Mouse (Mus musculus) fibroblast of lung, adult 2 months (primary cell): ENCODE results near the gene Polr1e.
"Not testable (repeated sequence)": the region's sequence is repeated elsewhere in the genome, so short reads cannot be mapped to it uniquely, and the experiment has no call there.

Experiments
- DNase-seq: peaks from one replicate; pipeline ENCODE4 v3.0.0-alpha.2; 2011; ENCODE audit warnings: low read depth

Polr1e gene

DNA sequence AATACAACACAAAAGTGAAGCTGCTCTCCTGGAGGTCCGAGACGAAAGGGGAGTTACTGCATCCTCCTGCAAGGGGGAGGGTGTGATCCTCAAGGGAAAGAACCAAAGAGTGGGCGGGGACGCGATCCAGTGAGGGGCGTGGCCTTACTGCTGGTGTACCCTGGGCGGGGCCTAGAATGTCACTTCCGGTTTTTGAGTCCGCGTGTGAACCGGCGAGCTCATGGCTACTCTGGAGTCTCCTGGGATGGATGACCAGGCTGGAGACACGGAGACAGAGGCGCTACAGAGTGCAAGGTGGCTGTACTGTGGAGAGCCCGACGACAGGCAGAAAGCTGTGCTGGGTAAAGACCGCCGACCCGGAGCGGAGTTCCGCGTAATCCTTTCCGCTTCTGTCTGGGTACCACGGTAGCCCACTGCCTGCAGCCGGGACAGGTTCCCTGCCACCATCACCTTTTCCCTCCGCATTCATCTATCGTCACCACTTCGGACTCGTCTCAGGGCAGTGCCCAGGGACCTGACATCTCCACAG lies at the start of gene Polr1e:
Polr1e (plus strand) TSS at position 132 of the 529 bp plus-strand sequence.
- DNase-seq: peak; percentile 81

DNA sequence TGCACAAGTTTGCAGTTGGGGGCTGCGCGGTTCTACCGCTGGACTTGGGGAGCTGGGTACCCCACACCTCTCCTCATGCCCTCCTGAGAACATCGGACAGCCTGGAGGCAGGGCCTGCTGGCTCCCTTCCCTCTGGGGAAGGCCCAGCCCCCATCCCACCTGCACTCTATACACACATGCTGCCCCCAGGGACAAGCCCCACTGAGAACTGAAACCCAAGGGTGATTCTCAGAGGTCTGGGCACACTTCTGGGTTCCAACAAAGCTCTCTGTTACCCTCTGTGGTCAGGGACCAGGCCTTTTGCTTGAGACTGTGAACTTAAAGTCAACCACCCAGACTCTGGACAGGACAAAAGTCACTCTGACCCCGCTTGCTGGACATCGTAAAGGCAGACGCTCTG lies 48.3 kb upstream of the Polr1e start:
- DNase-seq: no peak

DNA sequence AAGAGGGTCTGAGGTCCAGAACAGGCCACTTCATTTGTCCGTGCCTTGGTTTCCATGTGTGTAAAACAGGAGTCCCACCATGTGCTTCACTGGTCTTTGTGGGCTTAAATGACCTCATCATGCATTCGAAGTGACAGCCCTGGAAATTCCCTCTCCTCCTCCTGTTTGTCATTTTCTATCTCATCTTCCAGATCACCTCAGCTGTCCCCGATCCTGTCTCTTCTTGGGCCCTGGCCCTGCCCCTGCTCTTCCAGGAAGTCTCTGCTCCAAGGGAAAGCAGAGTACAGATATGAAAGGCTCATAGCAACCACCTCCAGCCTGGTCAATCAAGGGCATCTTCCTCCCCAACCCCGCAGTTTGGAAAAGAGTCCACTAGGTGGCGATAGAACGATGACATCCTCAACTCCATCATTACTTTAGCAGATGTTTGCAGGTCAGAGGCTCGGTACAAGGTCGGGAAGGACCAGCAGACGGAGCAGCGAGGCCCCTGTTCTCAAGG lies 47.7 kb upstream of the Polr1e start:
- no peak for DNase-seq

DNA sequence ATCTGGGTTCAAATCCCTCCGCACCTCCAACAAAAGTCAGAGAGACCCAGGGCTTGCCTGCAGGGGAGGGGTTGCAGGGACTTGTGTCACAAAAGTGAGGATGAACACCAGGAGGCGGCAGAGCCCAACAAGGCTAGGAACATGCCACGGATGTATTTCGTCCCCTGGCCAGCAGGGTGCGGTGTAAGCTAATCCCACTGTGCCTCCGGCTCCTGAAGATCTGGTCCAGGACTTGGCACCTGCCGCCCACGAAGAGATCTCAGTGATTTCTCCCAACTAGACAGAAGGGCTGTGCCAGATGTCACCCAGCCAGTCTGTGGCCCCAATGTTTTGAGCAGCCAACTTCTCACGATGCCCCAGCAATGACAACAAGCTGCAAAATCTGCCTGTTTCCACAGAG lies 44.9 kb upstream of the Polr1e start:
- peak; percentile 64 for DNase-seq

DNA sequence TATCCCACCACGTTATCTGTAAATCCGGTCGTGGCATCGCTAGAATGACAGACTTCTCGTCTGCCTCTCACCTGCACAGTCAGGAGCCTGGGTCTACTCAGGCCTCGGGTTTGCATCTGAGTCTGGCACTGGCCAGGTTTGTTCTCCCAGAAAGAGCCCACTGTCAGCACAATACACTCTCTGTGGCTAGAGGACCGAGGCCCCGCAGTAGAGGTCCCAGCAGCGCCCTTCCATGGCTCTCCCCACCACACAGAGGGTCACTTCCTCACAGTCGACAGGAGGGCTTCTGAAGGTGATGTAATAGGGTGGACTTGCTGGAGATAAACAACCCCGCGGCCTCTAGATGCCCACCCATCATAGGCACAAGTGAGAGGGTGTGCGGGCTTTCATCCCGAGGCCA lies 44.5 kb upstream of the Polr1e start:
- DNase-seq: no peak

DNA sequence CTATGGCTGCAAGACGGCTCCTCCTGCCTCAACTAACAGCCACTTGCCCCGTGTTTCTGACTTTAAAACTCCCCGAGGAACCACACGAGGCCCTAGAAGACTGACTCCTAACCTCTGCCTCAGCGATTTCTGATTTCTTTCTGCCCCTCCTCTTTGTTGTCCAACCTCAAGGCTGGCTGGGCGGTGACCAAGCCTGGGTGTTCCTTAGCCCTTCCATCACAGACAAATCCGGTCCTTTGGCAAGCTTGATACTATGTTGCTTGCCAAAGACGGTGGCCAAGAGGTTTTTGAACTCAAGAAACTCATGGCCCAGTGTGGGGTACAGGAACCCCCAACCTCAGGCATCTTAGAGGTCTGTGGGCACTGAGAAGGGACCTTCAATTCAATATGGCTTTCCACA lies 44.1 kb upstream of the Polr1e start:
- no peak for DNase-seq

DNA sequence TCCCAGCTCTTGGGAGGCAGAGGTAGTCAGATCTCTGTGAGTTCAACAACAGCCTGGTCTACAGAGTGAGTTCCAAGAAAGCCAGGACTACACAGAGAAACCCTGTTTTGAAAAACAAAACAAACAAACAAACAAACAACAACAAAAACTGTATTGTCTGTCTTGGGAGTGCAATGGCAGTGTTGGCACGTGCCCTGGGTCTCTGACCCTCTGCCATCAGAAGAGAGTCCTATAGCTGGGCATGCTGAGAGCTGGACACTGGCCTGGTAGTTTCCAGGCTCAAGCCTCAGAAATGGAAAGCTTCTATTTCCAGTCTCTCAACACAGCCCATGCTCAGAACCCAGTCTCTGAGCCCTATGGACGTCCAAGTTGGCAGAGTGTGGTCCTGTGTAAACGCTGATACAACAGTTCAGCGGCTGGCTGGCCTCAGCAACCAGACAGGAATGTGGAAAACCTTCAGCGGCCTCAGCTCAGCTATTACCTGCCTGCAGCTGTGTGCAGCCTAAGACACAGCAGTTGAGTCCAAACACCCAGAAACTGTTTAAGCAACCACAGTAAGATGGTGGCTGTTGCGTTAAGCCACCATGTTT lies 42.3 kb upstream of the Polr1e start:
- no peak for DNase-seq

DNA sequence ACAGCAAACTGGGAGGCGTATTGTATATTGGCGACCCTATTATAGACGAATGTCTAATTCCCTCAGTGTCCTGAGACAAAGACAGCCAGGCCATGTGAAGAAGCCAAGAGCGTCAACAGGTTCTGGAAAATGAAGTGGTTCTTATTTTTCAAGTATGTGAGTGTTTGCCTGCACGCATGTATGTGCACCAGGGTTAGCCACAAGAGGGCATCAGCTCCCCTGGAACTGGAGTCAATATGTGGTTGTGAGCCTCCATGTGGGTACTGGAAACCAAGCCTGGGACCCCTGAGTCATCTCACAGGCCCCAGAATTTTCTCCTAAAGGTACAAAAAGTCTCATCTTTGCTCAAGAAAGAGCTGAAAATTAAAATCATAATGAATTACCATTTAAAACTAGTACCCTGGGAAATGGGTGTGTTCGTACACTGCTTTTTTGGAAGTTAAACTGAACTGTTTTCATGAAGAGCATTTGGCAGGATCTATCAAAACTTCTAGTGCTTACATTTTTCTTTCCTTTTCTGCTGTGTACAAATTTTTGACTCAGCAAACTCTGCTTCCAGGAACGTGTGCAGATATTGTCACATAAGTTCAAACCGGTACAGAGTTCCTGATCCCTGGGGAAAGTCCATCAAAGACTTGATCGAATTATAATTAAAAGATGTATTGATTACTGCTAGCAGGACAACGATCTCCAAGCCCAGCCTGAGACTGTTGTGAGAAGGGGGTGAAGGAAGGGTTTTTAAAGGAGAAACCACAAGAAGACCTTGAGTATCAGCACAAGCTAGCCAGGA lies 41.3 kb upstream of the Polr1e start:
- DNase-seq: no peak

DNA sequence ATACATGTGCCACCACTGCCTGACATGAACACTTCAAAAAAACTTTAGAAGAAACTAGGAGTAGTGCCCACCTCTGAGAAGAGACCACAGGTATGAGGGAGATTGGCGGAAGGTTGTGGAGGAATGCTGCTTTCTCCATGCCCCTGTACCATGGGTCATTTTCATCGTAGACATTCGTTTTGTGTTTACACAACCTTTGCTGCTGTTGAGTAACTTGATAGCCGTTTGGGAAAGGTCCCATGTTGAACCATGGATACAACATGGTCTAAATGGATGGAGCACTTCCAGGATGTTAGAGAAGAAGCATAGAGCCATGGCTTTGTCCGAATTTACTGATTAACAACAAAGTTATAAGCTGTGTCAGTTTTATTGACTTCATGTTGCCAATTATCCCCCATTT lies 40.2 kb upstream of the Polr1e start:
- no peak for DNase-seq

DNA sequence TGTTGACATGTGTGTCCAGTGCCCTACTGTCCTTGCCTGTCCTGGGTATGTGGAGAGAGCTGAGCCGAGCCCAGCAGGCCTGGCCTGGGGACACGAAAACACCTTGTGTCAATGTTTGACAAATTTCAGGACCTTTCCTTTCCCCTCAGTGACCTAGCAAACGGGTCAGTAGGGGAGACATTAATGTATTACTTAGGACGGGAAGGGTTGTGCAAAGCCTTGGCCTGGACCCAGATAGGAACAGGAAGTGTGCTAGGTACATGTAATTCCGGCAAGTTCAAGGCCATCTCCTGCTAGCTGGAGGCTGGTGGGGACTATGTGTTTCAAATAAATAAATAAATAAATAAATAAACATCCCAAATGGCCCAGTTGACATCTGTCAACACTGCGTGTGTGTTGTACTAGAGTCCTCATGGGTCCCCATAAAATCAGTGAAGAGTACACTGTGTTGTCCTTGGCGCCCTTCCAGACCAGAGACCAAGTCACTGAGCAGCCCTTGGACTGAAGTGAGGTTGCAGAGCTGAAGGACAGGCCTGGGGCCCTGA lies 38.5 kb upstream of the Polr1e start:
- DNase-seq: no peak

DNA sequence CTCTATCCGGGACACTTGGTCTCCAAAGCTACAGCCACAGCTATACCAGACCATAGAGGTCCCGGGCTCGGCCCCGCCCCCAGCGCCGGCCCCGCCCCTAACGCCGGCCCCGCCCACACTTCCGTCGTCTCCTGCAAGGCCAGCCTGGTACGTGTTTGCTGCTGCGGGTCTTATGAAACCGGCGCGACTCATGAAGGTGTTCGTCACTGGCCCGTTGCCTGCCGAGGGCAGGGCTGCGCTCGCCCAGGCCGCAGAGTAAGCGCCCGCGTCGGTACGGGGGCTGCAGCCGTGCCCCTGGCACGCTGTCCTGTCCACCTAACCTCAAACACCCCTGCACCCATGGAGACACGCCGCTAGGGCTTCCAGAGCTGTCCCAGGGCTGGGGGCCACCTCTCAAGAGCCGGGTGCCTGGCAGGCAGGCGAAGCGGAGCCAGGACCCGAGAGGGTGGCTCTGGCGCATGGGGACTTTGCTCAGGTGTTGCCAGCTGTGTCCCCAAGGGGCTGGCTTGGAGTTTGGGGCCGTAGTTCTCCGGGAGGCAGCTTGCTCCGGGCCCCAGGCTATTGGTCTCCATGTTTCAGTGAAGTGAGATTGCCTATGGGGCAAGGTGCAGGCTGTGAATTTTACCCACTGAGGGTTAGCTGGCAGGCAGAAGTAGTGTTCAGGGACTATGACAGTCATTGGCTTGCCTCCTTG lies 37.0 kb upstream of the Polr1e start, which contains the start of gene Grhpr:
Grhpr (plus strand) TSS at position 116 of the 694 bp plus-strand sequence.
- DNase-seq: peak; percentile 45

DNA sequence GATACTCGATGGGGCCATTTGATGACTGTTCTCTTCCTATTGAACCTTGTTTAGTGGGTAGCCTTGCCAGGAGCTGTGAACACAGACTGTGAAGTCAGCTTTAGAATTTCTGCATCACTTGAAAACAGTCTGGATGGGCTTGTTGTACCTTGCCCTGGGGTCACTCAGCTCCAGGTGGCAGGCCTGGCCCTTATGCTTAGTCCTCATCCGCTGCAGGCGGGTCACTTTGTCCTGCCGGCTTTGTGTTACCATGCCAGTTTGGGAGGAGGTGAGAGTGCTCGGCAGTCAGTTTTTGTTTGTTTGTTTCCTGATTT lies 36.5 kb upstream of the Polr1e start:
- no peak for DNase-seq

DNA sequence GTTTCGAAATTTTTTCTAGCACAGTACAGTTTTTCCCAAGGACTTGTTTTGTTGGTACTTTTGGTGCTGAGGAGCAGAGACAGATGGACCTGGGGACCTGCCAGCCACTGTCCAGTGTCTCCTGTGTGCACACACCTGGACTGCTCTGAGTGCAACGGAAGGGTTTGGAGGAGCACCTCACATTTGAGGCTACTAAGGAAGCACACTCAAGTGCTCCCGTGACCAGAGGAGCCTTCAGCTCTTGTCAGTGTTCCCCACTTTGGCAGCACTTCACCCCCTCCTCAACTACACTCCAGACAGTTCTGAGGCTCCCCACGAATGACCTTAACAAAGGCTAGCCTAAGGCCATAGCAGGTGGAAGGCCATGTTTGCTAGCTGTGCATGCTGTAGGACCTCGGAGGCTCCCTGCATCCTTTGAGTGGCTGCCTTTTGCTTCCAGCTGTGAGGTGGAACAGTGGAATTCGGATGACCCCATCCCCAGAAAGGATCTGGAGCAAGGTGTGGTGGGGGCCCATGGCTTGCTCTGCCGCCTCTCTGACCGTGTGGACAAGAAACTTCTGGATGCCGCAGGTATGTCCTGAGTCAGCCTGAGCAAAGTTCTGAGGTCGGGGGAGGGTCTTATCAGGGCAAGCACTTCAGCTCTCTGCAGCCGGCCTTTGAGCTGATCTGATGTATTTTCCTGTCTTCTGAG lies 35.8 kb upstream of the Polr1e start:
- no peak for DNase-seq

DNA sequence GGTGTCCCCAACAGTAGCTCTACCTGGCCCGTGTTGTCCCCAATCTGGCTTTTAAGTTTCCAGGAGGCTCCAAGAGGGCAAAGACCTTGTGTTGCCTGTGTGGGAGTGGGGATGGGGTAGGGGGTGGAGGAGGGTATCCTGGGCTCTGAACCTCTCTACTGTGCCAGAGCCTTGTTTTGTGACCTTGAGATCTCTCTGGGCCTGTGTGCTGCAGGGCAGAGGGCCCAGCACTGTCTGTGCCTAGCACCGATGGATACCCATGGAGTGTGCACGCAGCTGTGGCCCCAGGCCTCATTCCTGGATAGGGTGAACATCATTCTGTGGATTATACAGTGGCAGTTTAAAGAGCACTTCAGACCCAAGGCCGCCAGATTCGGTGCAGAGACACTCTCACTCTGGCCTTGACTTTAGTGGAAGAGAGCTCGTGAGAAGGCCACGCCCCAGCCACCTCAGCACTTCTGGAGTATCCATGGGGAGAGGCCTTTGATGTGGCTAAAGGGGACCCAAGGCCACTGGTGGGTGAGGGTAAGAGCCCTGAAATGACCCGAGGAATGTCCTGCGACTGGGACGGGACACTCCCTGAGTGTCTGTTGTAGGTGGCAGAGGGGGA lies 35.1 kb upstream of the Polr1e start:
- no peak for DNase-seq

DNA sequence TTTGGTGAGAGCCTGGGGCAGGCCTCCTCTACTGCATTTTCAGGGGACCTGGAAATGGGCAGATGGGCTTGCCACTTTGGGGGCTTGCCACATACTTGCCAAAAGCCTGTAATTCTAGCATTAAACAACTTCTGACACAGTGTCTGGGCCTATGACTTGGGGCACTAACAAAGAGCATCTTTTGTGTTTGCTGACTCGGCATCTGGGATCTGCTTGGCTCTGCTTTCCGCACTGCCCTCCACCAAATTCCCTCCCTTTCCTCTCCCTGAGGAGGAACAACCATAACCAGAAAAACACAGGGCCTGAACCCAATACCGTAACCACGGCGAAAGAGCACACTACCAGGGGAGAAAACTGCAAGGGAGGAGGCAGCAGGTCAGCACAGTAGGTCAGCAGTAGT lies 27.8 kb upstream of the Polr1e start:
- no peak for DNase-seq

DNA sequence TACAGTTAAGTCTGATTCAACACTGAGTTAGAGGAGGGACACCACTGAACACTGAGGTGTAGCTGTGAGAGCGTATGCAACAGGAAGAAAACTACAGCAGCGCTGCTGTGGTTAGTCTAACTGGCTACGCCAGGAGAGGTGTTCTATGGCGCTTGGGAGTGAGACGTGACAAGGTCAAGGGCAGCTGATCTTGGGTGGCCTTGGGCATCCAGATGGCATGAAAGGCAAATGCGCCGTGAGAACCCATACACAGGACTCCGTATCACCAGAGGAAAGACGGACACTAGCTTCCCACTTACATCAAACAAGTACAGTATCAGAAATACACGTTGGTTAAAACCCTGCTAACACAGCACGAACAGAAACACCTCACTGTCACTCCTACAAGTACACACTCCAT lies 26.1 kb upstream of the Polr1e start:
- DNase-seq: not testable (repeated sequence)

DNA sequence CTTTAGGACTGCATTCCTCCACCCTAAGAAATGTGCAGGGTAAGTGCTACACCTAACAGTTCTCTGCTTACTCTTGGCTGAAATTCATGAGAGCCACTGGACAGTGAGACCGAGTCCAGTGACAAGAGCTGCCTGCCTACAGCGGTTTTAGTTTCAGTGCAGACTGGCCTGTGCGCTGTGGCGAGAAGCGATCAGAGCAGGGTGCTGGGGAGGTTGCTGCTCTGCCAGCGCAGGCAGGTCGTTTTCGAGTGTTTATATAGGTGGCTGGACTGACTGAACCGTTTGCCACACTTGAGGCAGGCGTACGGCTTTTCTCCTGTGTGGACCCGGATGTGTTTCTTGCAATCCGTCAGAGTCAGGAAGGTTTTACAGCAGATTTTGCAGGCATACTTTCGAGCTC lies 25.2 kb upstream of the Polr1e start:
- not testable (repeated sequence) for DNase-seq

DNA sequence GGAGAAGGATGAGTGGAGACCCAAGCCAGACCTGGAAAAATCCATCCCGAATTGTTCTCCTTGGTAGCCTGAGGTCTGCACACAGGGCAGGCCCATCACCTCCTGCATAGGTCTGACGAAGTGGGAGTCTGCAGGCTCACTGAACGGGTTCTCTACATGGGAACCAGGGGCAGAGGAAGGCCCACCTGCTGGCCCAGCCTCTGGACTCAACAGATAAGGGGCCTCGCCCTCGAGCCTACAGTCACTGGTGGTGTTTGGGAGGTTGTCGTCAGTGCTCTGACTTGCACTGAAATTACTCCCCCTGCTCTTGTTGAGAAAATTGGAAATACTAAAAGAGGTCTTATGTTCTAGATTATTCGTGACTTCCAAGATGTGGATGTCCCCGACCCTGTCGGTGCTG lies 24.5 kb upstream of the Polr1e start:
- no peak for DNase-seq

DNA sequence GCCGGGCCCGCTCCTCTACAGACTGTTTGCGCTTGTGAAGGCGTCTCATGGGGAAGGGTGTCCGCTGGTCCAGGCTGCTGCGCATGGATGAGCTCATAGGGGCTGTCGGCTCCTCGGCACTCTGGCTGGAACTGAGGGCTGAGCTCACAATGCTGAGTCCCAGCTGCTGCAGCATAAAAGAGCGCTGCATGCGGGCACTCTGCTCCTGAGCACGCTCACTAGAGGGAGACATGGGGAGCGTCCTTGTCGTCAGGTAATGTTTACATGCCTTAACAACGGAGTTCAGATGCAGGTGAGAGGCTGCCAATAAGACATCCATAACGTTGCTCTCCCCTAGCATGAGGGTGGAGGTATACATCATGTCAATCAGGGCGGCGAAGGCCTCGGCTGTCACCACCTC lies 23.6 kb upstream of the Polr1e start:
- no peak for DNase-seq

DNA sequence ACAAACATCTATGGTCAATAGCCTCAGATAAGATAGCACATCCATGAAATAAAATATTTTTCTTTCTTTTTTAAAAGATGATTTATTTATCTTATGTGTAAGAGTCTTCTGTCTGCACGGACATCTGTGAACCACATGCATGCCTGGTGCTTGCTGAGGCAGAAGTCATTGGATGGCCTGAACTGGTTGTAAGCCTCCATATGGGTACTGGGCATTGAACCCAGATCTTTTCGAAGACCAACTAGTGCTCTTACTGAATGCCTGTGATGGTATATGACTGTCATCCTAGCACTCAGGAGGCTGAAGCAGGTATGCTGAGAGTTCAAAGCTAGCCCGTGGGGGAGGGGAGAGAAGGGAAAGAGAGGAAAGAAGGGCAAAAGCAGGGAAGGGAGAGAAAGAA lies 20.3 kb upstream of the Polr1e start:
- no peak for DNase-seq

DNA sequence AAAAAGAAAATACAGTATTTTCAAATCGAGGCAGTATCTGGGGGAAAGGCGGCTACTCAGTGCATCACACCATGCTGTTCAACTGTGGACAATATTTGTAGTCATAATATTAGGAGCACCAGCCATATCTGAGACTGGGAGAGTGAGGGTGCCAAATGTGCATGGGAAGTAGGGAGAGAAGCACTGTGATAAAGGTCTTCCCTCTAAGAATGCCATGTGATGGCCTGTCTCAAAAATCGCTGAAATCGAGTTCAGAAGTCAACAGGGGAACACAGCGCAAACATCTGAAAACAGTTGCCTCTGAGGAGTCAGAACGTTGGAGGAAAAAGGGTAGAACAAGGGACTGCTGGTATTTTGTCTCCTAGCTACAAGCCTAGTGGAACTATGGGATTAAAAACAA lies 18.4 kb upstream of the Polr1e start:
- no peak for DNase-seq

DNA sequence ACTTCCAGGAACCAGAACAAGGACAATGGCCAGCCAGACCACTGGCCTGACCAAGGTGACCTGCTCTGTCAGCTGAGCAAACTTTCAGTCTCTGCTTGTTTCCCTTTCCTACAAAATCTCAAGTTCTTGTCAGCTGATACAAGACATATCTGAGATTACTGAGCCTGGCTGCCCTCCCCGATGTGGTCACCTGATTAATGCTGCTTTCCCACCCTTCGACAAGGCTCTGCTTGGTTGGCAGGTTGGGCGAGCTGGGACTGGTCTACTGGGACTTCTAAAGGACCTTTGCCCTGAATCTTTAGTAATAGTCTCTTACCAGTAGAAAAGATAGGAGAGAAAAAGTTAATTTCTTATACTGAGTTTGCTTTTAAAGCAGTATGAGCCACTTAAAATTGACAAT lies 12.9 kb upstream of the Polr1e start:
- no peak for DNase-seq
